Mouse (Mus musculus): ENCODE measurements around the gene Ubxn11.

DNA sequence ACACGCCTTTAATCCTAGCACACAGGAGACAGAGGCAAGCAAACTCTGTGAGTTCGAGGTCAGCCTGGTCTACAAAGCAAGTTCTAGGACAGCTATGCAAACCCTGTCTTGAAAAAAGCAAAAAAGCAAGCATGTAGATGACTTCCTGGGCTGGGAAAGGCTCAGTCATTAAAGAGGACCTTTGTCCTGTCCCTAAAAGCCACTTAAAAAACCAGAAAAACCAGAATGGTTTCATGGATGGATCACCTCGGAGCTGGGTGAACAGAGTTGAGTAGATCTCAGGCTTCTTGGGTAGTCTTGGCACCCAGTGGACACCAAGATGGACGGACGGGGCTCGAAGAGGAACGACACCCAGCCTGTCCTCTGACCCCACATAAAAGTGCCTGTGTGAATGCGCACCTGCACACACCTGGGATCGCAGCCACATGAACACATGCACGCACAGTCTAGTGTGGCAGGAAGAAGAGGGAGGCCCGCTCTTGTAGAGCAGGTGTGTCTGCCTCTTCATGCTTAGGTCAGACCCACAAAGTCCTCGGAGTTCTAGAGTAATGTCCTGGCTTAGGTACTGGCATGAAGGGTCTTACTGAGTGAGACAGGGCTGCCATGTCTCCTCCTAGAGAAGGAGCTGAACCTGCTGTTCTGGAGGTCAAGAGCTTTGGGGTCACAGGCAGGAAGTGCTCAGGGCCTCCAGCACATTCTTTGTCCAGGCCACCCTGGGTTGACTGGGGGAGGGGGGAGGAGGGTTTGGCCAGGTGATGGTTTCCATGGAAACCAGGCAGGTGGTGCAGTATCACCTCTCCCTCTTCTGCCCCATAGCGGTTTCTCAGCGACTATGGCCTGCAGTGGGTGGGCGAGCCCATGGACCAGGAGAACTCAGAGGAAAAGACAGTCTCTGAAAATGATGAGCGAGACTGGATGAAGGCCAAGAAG, 13.1 kb downstream of the Ubxn11 start:
- no peak for TF ChIP-seq CTCF (IDR thresholded peaks at IDR 0.05; ENCODE audit: insufficient read depth, low read length)
- TF ChIP-seq POLR2A (IDR thresholded peaks at IDR 0.05; ENCODE audit: borderline replicate concordance, extremely low read depth, low read depth, low read length), result no peak
